Mouse (Mus musculus) neural tube, embryonic 14.5 days (tissue): ENCODE measurements around the gene Mfap2. TPM values are rescaled to one million over a fixed set of nuclear protein-coding genes. Genes with fewer than 3 reads are reported as not detected.

Experiments
- polyA plus RNA-seq: library from polyadenylated mRNA; unstranded; fragments of >200 nt; fragmentation: Nextera tagmentation; extraction: Ambion mirVana; gene quantifications from 2 replicates; pipeline ENCODE4 v1.2.1, GENCODE M21; 2014

The Mfap2 gene
- polyA plus RNA-seq, 1 experiment from 2014 or later = 109 TPM

Other genes starting within 250 kb of the Mfap2 start
- gene Padi4, start 236.2 kb upstream of the Mfap2 start, polyA plus RNA-seq = 0.16 and 0.26 TPM in 2 replicates
- gene Padi3, start 199.8 kb upstream of the Mfap2 start, polyA plus RNA-seq = not detected in 2 replicates
- 0.12 TPM in 1 of 2 replicates, not detected in the other for gene Padi1, start 164.6 kb upstream of the Mfap2 start, polyA plus RNA-seq
- 0.95 and 2.3 TPM in 2 replicates for gene Padi2, start 104.1 kb upstream of the Mfap2 start, polyA plus RNA-seq
- 469 and 520 TPM in 2 replicates for gene Sdhb, start 49.2 kb upstream of the Mfap2 start, polyA plus RNA-seq
- 155 and 160 TPM in 2 replicates for gene Atp13a2, start 23.5 kb upstream of the Mfap2 start, polyA plus RNA-seq
- 4.8 and 5.2 TPM in 2 replicates for gene Crocc, start 50.1 kb downstream of the Mfap2 start, polyA plus RNA-seq
- 37.0 and 49.9 TPM in 2 replicates for gene Necap2, start 67.9 kb downstream of the Mfap2 start, polyA plus RNA-seq
- gene Spata21, start 77.9 kb downstream of the Mfap2 start, polyA plus RNA-seq = 0.50 and 0.79 TPM in 2 replicates
- gene Szrd1, start 129.4 kb downstream of the Mfap2 start, polyA plus RNA-seq = 13.2 and 13.7 TPM in 2 replicates
- gene Fbxo42, start 137.5 kb downstream of the Mfap2 start, polyA plus RNA-seq = 28.3 and 31.7 TPM in 2 replicates
- 8.5 and 9.2 TPM in 2 replicates for gene Rsg1, start 203.5 kb downstream of the Mfap2 start, polyA plus RNA-seq
- 0.68 and 1.6 TPM in 2 replicates for gene Arhgef19, start 229.1 kb downstream of the Mfap2 start, polyA plus RNA-seq